Mouse (Mus musculus): ENCODE results near the gene Cavin2.

Cavin2 gene

GRCm38 (mm10) chr1:51288755-51289619, at the start of gene Cavin2:
Cavin2 (plus strand) TSS chr1:51289126.
- DNase-seq (ENCODE audit: low spot score in 2 of 2) = no peak

GRCm38 (mm10) chr1:51241311-51241986, 47.5 kb upstream of the Cavin2 start:
- no peak for DNase-seq (ENCODE audit: low spot score in 2 of 2)

- DNase-seq (ENCODE audit: low spot score in 2 of 2) = no peak
These were observed 45.6 kb upstream of the Cavin2 start for GRCm38 (mm10) chr1:51243294-51243693.

- no peak for DNase-seq (ENCODE audit: low spot score in 2 of 2)
These were observed 45.1 kb upstream of the Cavin2 start for GRCm38 (mm10) chr1:51243869-51244268.

GRCm38 (mm10) chr1:51245381-51245780, 43.5 kb upstream of the Cavin2 start:
- DNase-seq (ENCODE audit: low spot score in 2 of 2) = no peak

- no peak for DNase-seq (ENCODE audit: low spot score in 2 of 2)
These were observed 38.6 kb upstream of the Cavin2 start for GRCm38 (mm10) chr1:51250302-51250701.

- no peak for DNase-seq (ENCODE audit: low spot score in 2 of 2)
These were observed 23.7 kb upstream of the Cavin2 start for GRCm38 (mm10) chr1:51265118-51265800.

GRCm38 (mm10) chr1:51265926-51266325, 23.0 kb upstream of the Cavin2 start:
- no peak for DNase-seq (ENCODE audit: low spot score in 2 of 2)

- no peak for DNase-seq (ENCODE audit: low spot score in 2 of 2)
These were observed 21.8 kb upstream of the Cavin2 start for GRCm38 (mm10) chr1:51267125-51267524.

GRCm38 (mm10) chr1:51268225-51268624, 20.7 kb upstream of the Cavin2 start:
- no peak for DNase-seq (ENCODE audit: low spot score in 2 of 2)

GRCm38 (mm10) chr1:51270196-51270935, 18.6 kb upstream of the Cavin2 start:
- no peak for DNase-seq (ENCODE audit: low spot score in 2 of 2)

GRCm38 (mm10) chr1:51271845-51272244, 17.1 kb upstream of the Cavin2 start:
- no peak for DNase-seq (ENCODE audit: low spot score in 2 of 2)

- no peak for DNase-seq (ENCODE audit: low spot score in 2 of 2)
These were observed 16.2 kb upstream of the Cavin2 start for GRCm38 (mm10) chr1:51272583-51273201.

GRCm38 (mm10) chr1:51277879-51278567, 10.9 kb upstream of the Cavin2 start:
- no peak for DNase-seq (ENCODE audit: low spot score in 2 of 2)

- DNase-seq (ENCODE audit: low spot score in 2 of 2) = no peak
These were observed 725 bp upstream of the Cavin2 start for GRCm38 (mm10) chr1:51288201-51288600.

GRCm38 (mm10) chr1:51289620-51290445, 907 bp downstream of the Cavin2 start:
- DNase-seq (ENCODE audit: low spot score in 2 of 2) = no peak

GRCm38 (mm10) chr1:51290634-51291033, 1.7 kb downstream of the Cavin2 start:
- DNase-seq (ENCODE audit: low spot score in 2 of 2) = no peak

GRCm38 (mm10) chr1:51292348-51292747, 3.4 kb downstream of the Cavin2 start:
- DNase-seq (ENCODE audit: low spot score in 2 of 2) = no peak

- DNase-seq (ENCODE audit: low spot score in 2 of 2) = no peak
These were observed 11.5 kb downstream of the Cavin2 start for GRCm38 (mm10) chr1:51300295-51300930.

All from spleen, postnatal 14 days (tissue).